In genomic region chr6:65164977-65165376, GRCm38 (mm10) we compare ENCODE assay signal across 18 mouse cellular contexts. TPM values are rescaled to one million over a fixed set of nuclear protein-coding genes. Genes with fewer than 3 reads are reported as not detected.
DNase-seq lines count a peak whose midpoint lies in the region; ATAC-seq and TF ChIP-seq lines count a peak whose summit lies in the region.
"Had no signal": no experiment of that assay in that cellular context is flagged by ENCODE, and none has a peak within 500 bp of the region (broad histone marks: within the 10 kb centered on the region; RNA-seq: fewer than 3 reads in every experiment).

No protein-coding gene starts in this region.

- no peak overlapping the region for H3K9ac ChIP-seq in heart, embryonic 13.5 days
- H3K9ac ChIP-seq in hindbrain, embryonic 11.5 days (ENCODE audit: low read depth, low read length): no peak overlapping the region
- H3K9ac ChIP-seq: embryonic facial prominence, embryonic 12.5 days; forebrain, embryonic 12.5 days; hindbrain, embryonic 14.5 days; limb, embryonic 15.5 days; midbrain, embryonic 12.5 days had no signal

- no peak for DNase-seq in heart, postnatal 25 days (ENCODE audit: low spot score)
- DNase-seq in ES-CJ7 (ENCODE audit: low read depth, low spot score): peak; percentile 8
- DNase-seq in heart, postnatal 10 days: peak; percentile 7 to 35
- no peak for DNase-seq in hindbrain, embryonic 11.5 days (ENCODE audit: low spot score)
- DNase-seq in adrenal gland, postnatal 14 days: no peak
- DNase-seq: adrenal gland, adult 2 months; cerebellum, postnatal 25 days; kidney, postnatal 4 days had no signal

- no peaks in the 10 kb centered on the region for H3K36me3 ChIP-seq in heart, embryonic 13.5 days
- H3K36me3 ChIP-seq in hindbrain, embryonic 11.5 days (ENCODE audit: control insufficient read depth, insufficient read depth, low read length): no peaks in the 10 kb centered on the region
- H3K36me3 ChIP-seq: embryonic facial prominence, embryonic 12.5 days; forebrain, embryonic 12.5 days; limb, embryonic 15.5 days; midbrain, embryonic 12.5 days had no signal

- intact Hi-C loops in heart, postnatal 25 days (cut with DNase I): no loop called here
- intact Hi-C loops in heart, postnatal 10 days (cut with DNase I): no loop called here

- peaks cover 6% of the 10 kb centered on the region for H3K4me1 ChIP-seq in heart, embryonic 13.5 days
- H3K4me1 ChIP-seq in bone marrow macrophage, adult 2 months (ENCODE audit: control insufficient read depth, insufficient read depth, low read length): peaks cover 25% of the 10 kb centered on the region
- H3K4me1 ChIP-seq in hindbrain, embryonic 11.5 days (replicated peaks; ENCODE audit: control insufficient read depth, insufficient read depth, low read length): no peaks in the 10 kb centered on the region
- H3K4me1 ChIP-seq: embryonic facial prominence, embryonic 12.5 days; forebrain, embryonic 12.5 days; limb, embryonic 15.5 days; midbrain, embryonic 12.5 days had no signal

- TF ChIP-seq CTCF in bone marrow macrophage, adult 2 months (IDR thresholded peaks at IDR 0.05; ENCODE audit: low read depth, low read length): no peak

- H3K27ac ChIP-seq in heart, embryonic 13.5 days (replicated peaks): peak overlapping the region; percentile 56; the same call in 1 of the 2 replicates
- H3K27ac ChIP-seq in bone marrow macrophage, adult 2 months (ENCODE audit: insufficient read depth, low read depth, low read length): peak overlapping the region; percentile 99
- H3K27ac ChIP-seq in hindbrain, embryonic 11.5 days (ENCODE audit: low read depth, low read length): no peak overlapping the region
- H3K27ac ChIP-seq: embryonic facial prominence, embryonic 12.5 days; forebrain, embryonic 12.5 days; hindbrain, embryonic 14.5 days; limb, embryonic 15.5 days; midbrain, embryonic 12.5 days had no signal

- no peak for TF ChIP-seq POLR2A in bone marrow macrophage, adult 2 months (IDR thresholded peaks at IDR 0.05; ENCODE audit: borderline replicate concordance, low read depth, low read length)

- no peaks in the 10 kb centered on the region; the same call in 1 of the 2 replicates for H3K9me3 ChIP-seq in heart, embryonic 13.5 days
- no peaks in the 10 kb centered on the region for H3K9me3 ChIP-seq in hindbrain, embryonic 11.5 days (ENCODE audit: control insufficient read depth, low read length)
- H3K9me3 ChIP-seq: embryonic facial prominence, embryonic 12.5 days; forebrain, embryonic 12.5 days; limb, embryonic 15.5 days; midbrain, embryonic 12.5 days had no signal

- H3K4me2 ChIP-seq in heart, embryonic 13.5 days: no peak overlapping the region
- H3K4me2 ChIP-seq in hindbrain, embryonic 11.5 days (replicated peaks; ENCODE audit: low read depth, low read length): no peak overlapping the region
- H3K4me2 ChIP-seq: embryonic facial prominence, embryonic 12.5 days; forebrain, embryonic 12.5 days; hindbrain, embryonic 14.5 days; limb, embryonic 15.5 days; midbrain, embryonic 12.5 days had no signal

- no peak overlapping the region for H3K4me3 ChIP-seq in heart, embryonic 13.5 days
- peak overlapping the region; percentile 48 for H3K4me3 ChIP-seq in bone marrow macrophage, adult 2 months (ENCODE audit: insufficient read depth, low read length)
- H3K4me3 ChIP-seq in hindbrain, embryonic 11.5 days (ENCODE audit: low read depth, low read length): no peak overlapping the region
- H3K4me3 ChIP-seq: embryonic facial prominence, embryonic 12.5 days; forebrain, embryonic 12.5 days; limb, embryonic 15.5 days; midbrain, embryonic 12.5 days; myocyte had no signal

- no peak for ATAC-seq in heart, embryonic 13.5 days (ENCODE audit: extremely low read depth, insufficient number of reproducible peaks, low FRiP score, low TSS enrichment)
- ATAC-seq in hindbrain, embryonic 11.5 days (ENCODE audit: low FRiP score): no peak
- ATAC-seq: intestine, postnatal 0 days; lung, postnatal 0 days had no signal

- WGBS in heart, embryonic 13.5 days: 27% methylated on average over 5 of the region's 5 CpGs
- WGBS in hindbrain, embryonic 11.5 days: 69% methylated on average over 5 of the region's 5 CpGs

- H3K27me3 ChIP-seq in heart, embryonic 13.5 days (replicated peaks): no peaks in the 10 kb centered on the region
- H3K27me3 ChIP-seq in hindbrain, embryonic 11.5 days (ENCODE audit: control insufficient read depth, insufficient read depth, low read length): no peaks in the 10 kb centered on the region
- H3K27me3 ChIP-seq: embryonic facial prominence, embryonic 12.5 days; forebrain, embryonic 12.5 days; limb, embryonic 15.5 days; midbrain, embryonic 12.5 days had no signal

RNA-seq across cellular contexts. Expression of gene Hpgds, which starts 20.3 kb away (rescaled TPM):
- 1.7 and 2.8 TPM in 2 replicates for polyA plus RNA-seq in heart, embryonic 13.5 days (2015; fragmentation: Nextera tagmentation; extraction: Ambion mirVana)
- total RNA-seq in heart, postnatal 25 days (2021): 1 to 10 TPM in 1 of 2 experiments, under 1 TPM in 1; 0.48 to 1.0 TPM
- polyA plus RNA-seq in bone marrow macrophage, adult 2 months (2012; ENCODE audit: insufficient read depth, insufficient read length, missing spikeins): 236 and 246 TPM in 2 replicates
- total RNA-seq in heart, postnatal 10 days (2021): 1 to 10 TPM; 1.1 to 1.8 TPM
- 13.5 and 18.0 TPM in 2 replicates for polyA plus RNA-seq in hindbrain, embryonic 11.5 days (2014; fragmentation: Nextera tagmentation; extraction: Ambion mirVana)
- total RNA-seq in adrenal gland, postnatal 14 days (2021): 0.78 and 1.5 TPM in 2 replicates

Comparison
In these comparisons a context has a peak if more than half of its experiments do, and no peak if none do; other contexts are left out.
1. DNase-seq: peak in ES-CJ7 (single experiment) and heart, postnatal 10 days (2 of 2); none in heart, postnatal 25 days (single experiment), hindbrain, embryonic 11.5 days (single experiment) and adrenal gland, postnatal 14 days (single experiment).